Mouse (Mus musculus) neural tube, postnatal 0 days (tissue): Measurements from ENCODE around the gene Kcnh2. TPM values are rescaled to one million over a fixed set of nuclear protein-coding genes. Genes with fewer than 3 reads are reported as not detected.

Experiments
- polyA plus RNA-seq: library from polyadenylated mRNA; unstranded; fragments of >200 nt; fragmentation: Nextera tagmentation; extraction: Ambion mirVana; gene quantifications from 2 replicates; pipeline ENCODE4 v1.2.1, GENCODE M21; 2015

Kcnh2 gene
- polyA plus RNA-seq, result 17.4 TPM in 2 replicates

DNA sequence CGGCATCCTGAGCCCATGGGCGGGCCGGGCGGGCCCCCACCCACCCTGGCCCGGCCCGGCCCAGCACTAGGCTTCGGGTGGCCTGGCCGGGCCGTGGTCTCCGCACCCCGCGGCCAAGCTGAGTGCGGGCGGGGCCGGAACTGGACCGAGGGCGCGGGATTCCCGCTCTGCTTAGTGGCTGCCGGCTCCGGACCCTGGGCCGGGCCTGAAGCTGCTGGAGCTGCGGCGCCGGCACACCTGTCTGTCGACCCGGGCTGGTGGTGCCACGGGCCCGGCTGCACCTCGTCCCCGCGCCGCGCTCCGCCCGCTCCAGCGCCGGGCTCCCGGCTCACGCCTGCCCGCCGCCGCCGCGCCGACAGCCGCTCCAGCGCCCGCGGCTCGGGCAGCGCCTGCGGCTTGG is at the start of gene Kcnh2:
Kcnh2 (minus strand) TSS at position 327 of the 400 bp plus-strand sequence.

DNA sequence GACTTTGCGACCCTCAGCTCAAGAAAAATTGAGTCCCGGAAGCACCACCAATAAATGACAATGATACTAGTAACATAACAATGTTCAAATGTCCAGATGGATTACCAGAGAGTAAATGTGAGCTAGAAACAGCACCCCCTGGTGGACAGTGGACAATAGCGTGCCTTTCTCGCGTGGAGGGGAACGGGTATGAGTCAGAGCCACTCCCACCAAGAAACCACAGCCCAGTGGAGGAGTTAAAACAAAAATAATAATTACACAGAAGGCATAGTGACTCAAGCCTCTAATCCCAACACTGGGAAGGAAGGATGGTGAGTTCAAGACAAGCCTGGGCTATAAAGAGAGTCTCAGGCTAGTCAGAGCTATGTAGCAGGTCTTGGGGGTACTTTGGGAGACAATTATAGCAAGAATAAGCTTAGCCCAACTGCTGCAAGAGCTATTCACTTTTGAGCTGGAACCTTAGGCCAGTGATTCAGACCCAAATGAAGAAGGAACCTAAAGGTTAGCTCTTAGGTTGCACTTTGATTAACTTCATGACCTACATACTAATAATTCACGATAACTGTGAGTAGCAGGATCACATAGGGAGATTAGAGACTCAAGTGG is 42.1 kb upstream of the Kcnh2 start, which contains the start of gene Abcb8:
Abcb8 (plus strand) TSS at position 272 of the 606 bp plus-strand sequence.

DNA sequence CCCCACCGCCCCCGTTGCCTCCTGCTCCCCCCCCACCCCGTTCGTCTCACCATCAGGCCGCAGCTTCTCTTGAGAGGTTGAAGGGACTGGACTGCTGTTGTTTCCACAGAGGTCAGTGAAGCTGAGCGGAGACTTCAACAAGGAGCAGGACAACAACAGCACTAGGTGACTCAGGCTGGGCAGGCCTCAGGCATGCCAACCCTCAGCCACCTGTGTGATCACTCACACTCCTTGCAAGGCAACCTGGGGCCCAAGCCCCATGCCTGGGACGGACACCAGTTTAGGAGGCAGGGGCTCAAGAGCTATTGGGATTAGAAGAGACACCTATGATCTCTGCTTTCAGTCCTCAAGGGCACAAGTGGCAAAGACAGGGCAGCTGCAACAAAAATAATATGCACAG is 40.5 kb upstream of the Kcnh2 start, which contains the start of gene Atg9b:
Atg9b (minus strand) TSS at position 280 of the 400 bp plus-strand sequence.

DNA sequence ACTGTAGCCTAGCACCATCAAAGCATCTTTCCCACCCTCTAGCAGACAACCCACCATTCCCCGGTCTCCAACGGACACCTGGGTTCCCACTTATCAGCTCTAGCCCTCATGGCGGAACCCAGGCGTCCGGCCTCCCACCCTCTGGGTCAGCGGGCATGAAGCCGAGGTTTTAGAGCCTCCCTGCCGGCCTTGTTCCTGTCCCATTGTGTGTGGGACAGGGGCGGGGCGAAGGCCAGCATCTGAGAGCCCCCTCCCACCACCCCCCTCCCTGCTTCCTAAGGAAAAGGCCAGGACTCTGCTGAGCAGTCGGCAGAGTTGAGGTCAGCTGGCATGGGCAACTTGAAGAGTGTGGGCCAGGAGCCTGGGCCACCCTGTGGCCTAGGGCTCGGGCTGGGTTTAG is 13.1 kb upstream of the Kcnh2 start, which contains the start of gene Nos3:
Nos3 (plus strand) TSS at position 303 of the 400 bp plus-strand sequence.

Other genes with a start within 250 kb of the Kcnh2 start
- 10.0 and 10.4 TPM in 2 replicates for gene Nupl2, start 186.6 kb downstream of the Kcnh2 start, polyA plus RNA-seq
- gene Nos3, start 13.2 kb upstream of the Kcnh2 start, polyA plus RNA-seq, result 7.6 and 9.1 TPM in 2 replicates
- 7.9 and 8.3 TPM in 2 replicates for gene Atg9b, start 40.5 kb upstream of the Kcnh2 start, polyA plus RNA-seq
- 42.9 and 49.7 TPM in 2 replicates for gene Abcb8, start 42.1 kb upstream of the Kcnh2 start, polyA plus RNA-seq
- gene Asic3, start 61.8 kb upstream of the Kcnh2 start, polyA plus RNA-seq, result 0.39 and 1.7 TPM in 2 replicates
- 168 and 174 TPM in 2 replicates for gene Cdk5, start 71.9 kb upstream of the Kcnh2 start, polyA plus RNA-seq
- gene Slc4a2, start 72.2 kb upstream of the Kcnh2 start, polyA plus RNA-seq, result 13.8 and 15.3 TPM in 2 replicates
- 94.2 and 114 TPM in 2 replicates for gene Fastk, start 93.7 kb upstream of the Kcnh2 start, polyA plus RNA-seq
- 50.6 and 57.4 TPM in 2 replicates for gene Tmub1, start 96.2 kb upstream of the Kcnh2 start, polyA plus RNA-seq
- gene Agap3, start 100.6 kb upstream of the Kcnh2 start, polyA plus RNA-seq, result 156 and 161 TPM in 2 replicates
- gene Gbx1, start 175.6 kb upstream of the Kcnh2 start, polyA plus RNA-seq, result 10.1 and 10.9 TPM in 2 replicates
- 0.13 and 0.36 TPM in 2 replicates for gene Asb10, start 189.4 kb upstream of the Kcnh2 start, polyA plus RNA-seq
- 0.08 and 0.13 TPM in 2 replicates for gene 4931409K22Rik, start 205.2 kb upstream of the Kcnh2 start, polyA plus RNA-seq
- gene Abcf2, start 225.9 kb upstream of the Kcnh2 start, polyA plus RNA-seq, result 62.4 and 65.5 TPM in 2 replicates
- 22.6 and 26.3 TPM in 2 replicates for gene Chpf2, start 235.1 kb upstream of the Kcnh2 start, polyA plus RNA-seq